Mouse (Mus musculus) urinary bladder, postnatal 25 days (tissue): Measurements from ENCODE around the gene Tenm4.

Experiments used
- DNase-seq: peaks from one replicate; pipeline ENCODE4 v3.0.0; 2022; ENCODE audit warnings: low spot score

Gene Tenm4

DNA sequence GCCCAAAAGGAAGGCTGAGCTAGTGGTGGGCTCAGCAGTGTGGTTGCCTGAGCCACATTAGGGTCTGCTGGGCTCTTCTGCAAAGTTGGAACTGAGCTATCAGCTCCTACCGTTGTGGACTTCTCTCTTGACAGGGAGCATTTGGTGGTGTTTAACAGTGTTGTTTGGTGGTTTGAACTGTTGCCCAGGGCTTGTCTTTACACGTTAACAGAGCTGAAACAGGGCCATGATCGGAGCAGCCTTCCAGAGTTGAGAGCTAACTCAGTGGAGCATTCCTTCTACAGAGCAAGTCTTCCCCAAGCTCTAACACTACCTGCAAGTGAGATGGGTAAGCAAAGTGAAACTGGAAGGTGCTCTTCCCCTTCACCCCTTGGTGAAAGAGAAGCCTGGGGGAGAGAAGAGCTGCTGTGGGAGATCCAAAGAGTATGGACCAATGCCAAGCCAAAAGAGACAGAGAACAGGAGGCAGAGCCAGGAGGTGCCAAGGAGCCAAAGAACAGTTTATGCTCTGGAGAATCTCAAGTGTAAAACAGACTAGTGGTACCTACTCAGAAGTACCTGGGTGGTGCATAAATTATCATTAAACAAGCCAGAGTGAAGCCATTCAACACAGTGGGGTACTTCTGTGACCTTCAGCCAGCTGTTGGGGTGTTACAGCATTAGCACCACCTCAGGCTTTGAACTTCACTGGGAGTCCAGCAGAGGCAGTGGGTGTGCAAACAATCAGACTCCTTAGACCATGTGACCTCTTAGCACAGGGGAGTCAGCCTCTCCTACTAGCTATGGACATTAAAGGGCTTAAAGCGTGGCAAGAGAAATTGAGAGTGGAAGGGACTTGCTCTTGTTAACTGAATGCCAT, 71.5 kb downstream of the Tenm4 start:
- DNase-seq: no peak

DNA sequence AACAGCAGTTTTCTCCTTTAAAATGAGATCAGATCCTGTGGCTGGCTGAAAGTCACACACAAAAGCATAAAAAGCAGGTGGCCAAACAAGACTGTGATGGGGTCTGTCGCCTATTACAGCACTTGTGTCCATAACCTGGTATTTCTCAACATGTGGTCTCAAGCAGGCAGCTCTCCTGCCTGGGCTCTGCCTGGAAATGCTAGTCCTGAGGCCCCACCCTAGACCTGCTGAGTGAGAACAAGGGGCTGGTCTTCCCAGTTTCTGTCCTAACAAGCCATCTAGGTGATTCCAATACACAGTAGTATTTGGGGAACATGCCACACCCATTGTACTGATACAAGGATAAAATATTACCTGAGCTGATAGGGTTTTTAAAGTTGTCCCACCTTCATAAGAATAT, 73.8 kb downstream of the Tenm4 start:
- no peak for DNase-seq

- no peak for DNase-seq
Observed at GRCm38 (mm10) chr7:96259630-96260029, 88.6 kb downstream of the Tenm4 start.

- DNase-seq: no peak
Observed at GRCm38 (mm10) chr7:96262182-96262581, 91.1 kb downstream of the Tenm4 start.

DNA sequence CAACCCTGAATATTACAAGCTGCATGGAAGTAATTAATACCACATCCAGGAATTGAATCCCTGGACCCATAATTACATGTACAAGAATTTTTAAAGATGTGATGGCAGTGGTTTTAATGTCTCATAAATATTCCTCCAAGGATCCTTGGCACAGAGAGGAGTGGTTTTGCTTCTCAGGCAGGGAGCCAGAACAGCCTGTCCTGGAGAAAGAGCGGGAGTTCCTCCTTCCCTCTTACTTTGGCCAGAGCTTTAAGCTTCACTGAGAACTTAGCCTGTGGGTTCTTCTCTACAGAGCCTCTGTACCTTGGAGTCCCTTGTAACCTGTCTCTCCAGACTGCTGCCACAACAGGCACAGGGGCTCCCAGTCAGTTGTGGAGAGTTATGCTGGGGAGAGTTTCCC, 94.9 kb downstream of the Tenm4 start:
- no peak for DNase-seq

DNA sequence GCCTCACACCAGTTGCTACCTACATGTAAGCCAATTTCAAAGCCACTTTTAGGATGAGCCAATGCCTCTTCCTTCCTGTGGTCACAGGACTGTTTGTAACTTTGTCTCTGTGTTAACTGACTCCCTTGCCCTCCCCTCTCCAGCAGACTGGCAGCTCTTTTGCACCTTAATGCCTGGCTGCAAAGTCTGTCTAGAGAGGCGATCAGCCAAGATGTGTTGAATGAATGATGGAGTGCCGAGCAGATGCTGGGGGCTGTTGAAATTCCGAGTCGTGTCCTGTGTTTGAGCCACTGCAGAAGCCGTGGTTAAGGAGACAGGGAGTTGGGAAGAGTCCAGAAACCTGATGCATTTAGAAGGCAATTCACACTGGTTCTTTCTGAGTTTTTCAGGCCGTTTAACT, 96.2 kb downstream of the Tenm4 start:
- DNase-seq: no peak

GRCm38 (mm10) chr7:96270684-96271083, 99.6 kb downstream of the Tenm4 start:
- no peak for DNase-seq

DNA sequence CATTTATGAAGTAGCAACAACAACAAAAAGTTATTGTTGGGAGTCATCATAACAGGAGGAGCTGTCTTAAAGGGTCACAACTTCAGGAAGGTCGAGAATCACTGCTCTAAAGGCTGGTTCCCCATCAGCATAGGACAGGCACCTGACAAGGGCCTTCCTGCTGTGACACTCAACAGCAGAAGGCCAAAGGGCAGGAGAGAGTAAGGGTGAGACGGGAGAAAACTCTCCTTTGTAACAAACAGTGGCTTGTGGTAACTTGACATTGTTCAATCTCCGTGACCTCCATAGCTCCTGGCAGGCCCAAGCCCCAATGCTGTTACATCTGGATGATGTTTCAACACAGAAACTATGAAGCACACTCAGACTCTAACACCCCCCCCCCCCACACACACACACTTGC, 101.0 kb downstream of the Tenm4 start:
- no peak for DNase-seq

DNA sequence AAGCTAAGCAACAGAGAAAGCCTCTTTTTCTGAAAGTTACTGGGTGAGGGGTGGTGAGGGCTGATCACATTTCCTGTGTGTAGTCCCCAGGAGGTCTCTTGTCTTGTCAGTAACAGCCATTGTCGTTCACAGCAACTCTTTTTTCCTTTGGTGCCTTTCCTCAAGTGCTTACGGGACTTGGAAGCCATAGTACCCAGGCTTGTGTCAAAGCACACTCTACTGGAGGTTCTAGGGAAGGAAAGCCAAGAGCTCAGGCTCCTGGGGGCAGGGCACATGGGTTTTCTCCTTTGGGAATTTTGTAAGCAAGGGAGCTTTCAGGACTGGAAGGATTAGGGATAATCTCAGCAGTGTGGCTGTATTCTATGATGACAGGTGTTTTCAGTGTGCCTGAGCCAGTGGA, 103.4 kb downstream of the Tenm4 start:
- DNase-seq: no peak

GRCm38 (mm10) chr7:96277550-96277949, 106.5 kb downstream of the Tenm4 start:
- no peak for DNase-seq

DNA sequence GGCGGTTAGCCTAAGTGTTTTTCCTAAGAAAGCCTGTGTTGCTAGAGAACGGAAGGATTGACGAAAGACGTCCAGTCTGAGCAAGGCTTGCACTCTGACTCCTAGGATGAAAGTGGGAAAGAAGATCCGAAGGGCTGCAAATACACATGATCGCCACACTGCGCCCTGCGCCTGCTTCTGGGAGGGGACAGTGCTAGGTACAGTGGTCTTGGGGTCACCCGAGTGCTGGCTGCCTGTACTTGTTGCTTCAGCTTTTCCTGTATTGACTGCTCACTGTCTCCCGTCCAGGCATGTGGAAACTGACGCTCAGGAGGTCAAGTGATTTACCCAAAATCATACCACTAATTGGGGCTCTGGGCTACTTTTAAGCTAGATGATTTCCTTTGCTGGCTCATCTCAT, 107.3 kb downstream of the Tenm4 start:
- no peak for DNase-seq

GRCm38 (mm10) chr7:96280795-96281194, 109.7 kb downstream of the Tenm4 start:
- DNase-seq: no peak

DNA sequence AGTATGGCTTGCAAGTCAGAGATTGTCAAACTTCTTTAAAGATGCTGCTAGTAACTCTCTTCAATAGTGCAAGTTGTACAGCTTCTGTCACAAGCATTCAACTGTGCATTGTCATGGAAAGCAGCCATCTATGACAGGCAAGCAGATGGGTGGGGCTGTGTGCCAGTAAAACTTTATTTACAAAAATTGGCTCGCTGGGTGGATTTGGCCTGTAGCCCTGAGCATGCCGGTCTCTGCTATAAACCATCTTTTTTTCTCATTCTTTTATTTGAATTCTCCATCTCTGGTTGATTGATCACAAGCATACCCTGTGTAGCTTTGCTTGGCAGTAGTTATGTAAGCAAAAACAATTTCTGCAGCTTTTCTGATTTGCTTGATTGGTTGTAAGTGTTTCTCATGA, 119.5 kb downstream of the Tenm4 start:
- no peak for DNase-seq

DNA sequence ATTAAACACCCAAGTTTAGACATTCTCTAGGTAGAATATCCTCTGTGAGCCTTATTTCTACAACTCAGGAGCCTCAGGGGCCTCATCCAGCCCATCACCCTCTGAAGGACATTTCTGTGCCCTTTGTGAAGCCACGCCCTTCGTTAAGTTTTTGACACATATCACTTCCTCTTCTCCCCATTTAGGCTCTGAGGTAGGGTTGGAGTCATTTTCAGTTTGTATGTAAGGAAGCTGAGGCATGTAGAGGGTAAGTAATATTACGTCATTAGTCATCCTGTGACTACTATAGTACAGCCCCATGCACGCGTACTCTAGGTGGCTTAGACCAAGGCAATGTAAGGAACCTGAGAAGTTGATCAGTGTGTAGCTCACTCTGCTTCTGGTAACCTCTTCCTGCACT, 124.9 kb downstream of the Tenm4 start:
- DNase-seq: no peak

DNA sequence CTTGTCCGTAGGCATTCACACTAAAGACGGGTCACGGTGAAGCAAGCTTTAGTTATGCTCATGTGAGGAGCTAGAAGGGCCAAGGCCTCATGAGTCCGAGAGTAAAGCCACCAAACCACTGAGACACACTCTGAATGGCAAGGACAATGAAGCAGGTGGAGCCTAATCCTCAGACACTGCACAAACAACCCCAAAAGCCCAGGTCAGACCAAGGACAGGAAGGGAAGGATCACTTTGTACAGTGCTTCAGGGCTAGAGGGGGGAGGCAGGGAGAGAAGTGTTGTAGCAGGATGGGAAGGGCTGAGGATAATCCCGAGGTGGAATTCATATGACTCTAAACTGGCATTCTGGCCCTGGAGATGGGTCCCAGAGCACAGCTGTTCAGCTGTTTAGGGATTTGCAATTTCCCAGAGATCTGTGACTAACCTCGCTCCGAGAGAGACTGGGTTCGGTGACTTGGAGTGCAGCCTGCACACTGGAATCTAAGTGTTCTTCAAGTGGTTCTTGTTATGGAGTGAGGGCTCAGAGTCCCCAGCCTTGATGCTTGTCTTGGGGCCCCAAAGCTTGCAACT, 129.9 kb downstream of the Tenm4 start:
- no peak for DNase-seq

DNA sequence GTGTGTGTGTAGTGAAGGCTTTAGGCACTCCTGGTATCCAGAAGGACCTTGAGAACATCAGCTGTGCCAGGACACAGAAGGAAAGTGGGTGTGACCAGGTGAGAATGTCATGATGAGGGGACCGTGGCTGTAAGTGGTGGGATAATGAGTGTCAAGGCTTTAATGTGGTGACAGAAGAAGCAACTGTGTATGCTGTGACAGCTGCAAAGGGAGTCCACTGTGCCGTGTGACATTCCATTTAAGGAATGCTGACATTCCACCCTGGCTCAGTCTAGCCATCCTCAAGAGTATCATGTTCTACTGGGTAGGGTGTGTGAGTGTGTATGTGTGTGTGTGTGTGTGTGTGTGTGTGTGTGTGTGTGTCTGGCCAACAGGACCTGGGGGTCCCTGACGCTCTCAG, 130.8 kb downstream of the Tenm4 start:
- DNase-seq: no peak

GRCm38 (mm10) chr7:96303963-96304362, 132.9 kb downstream of the Tenm4 start:
- DNase-seq: no peak

DNA sequence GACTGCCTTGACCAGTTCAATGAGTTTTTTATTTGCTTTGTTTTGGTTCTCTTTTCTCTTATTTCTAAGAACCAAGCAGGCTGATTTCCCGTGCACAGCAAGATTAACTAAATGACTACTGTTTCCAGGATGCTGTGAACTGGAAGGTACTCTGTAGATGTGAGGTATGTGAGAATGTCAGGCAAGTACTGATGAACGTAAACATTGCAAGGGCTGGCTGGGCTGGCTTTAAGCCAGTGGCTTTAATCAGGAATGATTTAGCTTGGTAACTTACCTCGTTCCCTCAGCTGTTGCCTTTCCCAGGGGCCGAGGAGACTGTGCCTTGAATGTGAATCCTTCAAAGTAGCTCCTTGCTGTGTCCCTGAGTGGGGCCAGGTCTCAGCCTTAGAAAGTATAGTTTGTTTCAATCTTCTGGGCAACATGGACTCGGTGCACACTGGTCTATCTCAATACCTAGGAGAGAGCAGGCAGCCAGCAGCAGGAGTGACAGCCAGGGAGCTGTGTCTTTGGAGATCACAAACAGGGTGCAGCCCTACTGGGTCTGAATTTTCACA, 134.4 kb downstream of the Tenm4 start:
- DNase-seq: no peak

- DNase-seq: no peak
Observed at GRCm38 (mm10) chr7:96308106-96308505, 137.1 kb downstream of the Tenm4 start.

- no peak for DNase-seq
Observed at GRCm38 (mm10) chr7:96329343-96329742, 158.3 kb downstream of the Tenm4 start.

DNA sequence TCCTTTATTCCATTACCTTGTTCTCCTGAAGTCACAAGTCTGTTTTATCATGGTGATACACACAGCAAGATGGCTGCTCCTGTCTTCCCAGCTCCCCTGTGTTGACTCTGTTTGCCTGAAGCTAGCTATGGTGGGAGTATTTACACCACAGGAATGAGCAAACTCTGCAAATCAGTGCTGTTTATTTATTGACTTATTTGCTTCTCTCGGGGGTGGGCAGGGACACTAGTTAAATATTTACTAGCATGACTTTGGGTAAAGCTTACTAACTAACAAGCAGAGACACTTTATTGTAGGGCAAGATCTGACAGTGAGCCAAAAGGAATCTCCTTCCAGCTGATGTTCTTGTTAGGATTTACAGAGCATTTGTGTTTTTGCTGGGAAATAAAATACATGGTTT, 160.1 kb downstream of the Tenm4 start:
- DNase-seq: no peak

DNA sequence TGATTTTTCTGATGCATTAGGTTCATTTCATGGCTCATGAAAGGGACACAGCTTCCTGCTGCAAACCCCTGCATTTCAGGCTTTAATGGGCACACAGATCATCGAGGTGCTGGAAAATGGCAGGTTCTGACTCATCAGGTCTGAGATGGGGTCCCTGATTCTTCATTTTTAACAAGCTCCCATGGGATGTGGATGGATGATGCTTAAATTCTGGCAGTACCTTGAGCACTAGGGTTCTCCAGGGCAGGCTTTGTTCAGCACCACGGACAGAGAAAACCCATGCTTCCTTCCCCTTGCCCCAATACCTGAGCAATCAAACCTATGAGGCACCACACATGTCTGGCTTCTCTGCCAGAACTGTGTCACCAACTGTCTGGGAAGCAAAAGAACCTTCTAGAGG, 163.3 kb downstream of the Tenm4 start:
- no peak for DNase-seq

- DNase-seq: no peak
Observed at GRCm38 (mm10) chr7:96336376-96336775, 165.3 kb downstream of the Tenm4 start.

- no peak for DNase-seq
Observed at GRCm38 (mm10) chr7:96340826-96341225, 169.8 kb downstream of the Tenm4 start.
